Mouse (Mus musculus) MEL (cell line): ENCODE data around the gene Smndc1. TPM values are rescaled to one million over a fixed set of nuclear protein-coding genes. Genes with fewer than 3 reads are reported as not detected.

Source experiments
- DNase-seq: peaks from one replicate; pipeline ENCODE4 v3.0.0; 2011; ENCODE audit warnings: low read depth, low spot score
- H3K27ac ChIP-seq: 2 replicates; pipeline ENCODE4 v1.5.1; 2012; ENCODE audit warnings: low read depth, mild to moderate bottlenecking, control low read depth, low read length, moderate library complexity; ENCODE audit not compliant: control insufficient read depth
- H3K27me3 ChIP-seq, 2 experiments: fragments of 150-350 bp in 1 of 2; sonication (generic) in 1 of 2; 2 replicates each; pipeline ENCODE4 v1.6.1; 2012; ENCODE audit warnings: low read length in 2 of 2, mild to moderate bottlenecking in 2 of 2, improper control_type of control experiment in 1 of 2, moderate library complexity in 1 of 2; ENCODE audit not compliant: insufficient read depth in 2 of 2, control insufficient read depth in 1 of 2
- H3K36me3 ChIP-seq, 2 experiments: 2 replicates each; pipeline ENCODE4 v1.6.1; 2012 to 2014; ENCODE audit warnings: low read length in 2 of 2, improper control_type of control experiment in 1 of 2, inconsistent platforms in 1 of 2, mild to moderate bottlenecking in 1 of 2; ENCODE audit not compliant: insufficient read depth in 2 of 2, control insufficient read depth in 1 of 2
- H3K4me1 ChIP-seq, 2 experiments: fragments of 150-350 bp in 1 of 2; sonication (generic) in 1 of 2; 2 replicates each; pipeline ENCODE4 v1.6.1; 2012; ENCODE audit warnings: low read length in 2 of 2, improper control_type of control experiment in 1 of 2, mild to moderate bottlenecking in 1 of 2; ENCODE audit not compliant: insufficient read depth in 2 of 2, control insufficient read depth in 1 of 2
- H3K4me3 ChIP-seq, 2 experiments: fragments of 150-350 bp in 1 of 2; sonication (generic) in 1 of 2; 2 replicates each; pipeline ENCODE4 v1.5.1; 2012; ENCODE audit warnings: low read depth in 2 of 2, low read length in 2 of 2, mild to moderate bottlenecking in 2 of 2, moderate library complexity in 2 of 2, control low read depth in 1 of 2, improper control_type of control experiment in 1 of 2; ENCODE audit not compliant: control insufficient read depth in 1 of 2, insufficient read depth in 1 of 2
- H3K79me2 ChIP-seq: 2 replicates; pipeline ENCODE4 v1.6.1; 2012; ENCODE audit warnings: mild to moderate bottlenecking, low read length, moderate library complexity; ENCODE audit not compliant: control insufficient read depth, poor library complexity, insufficient read depth
- H3K9ac ChIP-seq: 2 replicates; pipeline ENCODE4 v1.6.1; 2012; ENCODE audit warnings: low read depth, mild to moderate bottlenecking, control low read depth, low read length, moderate library complexity; ENCODE audit not compliant: control insufficient read depth, poor library complexity, severe bottlenecking
- H3K9me3 ChIP-seq: fragments of 150-350 bp; sonication (generic); replicated peaks from 2 replicates; pipeline ENCODE4 v1.6.1; 2012; ENCODE audit warnings: mild to moderate bottlenecking, low read length, improper control_type of control experiment, moderate library complexity; ENCODE audit not compliant: insufficient read depth
- BHLHE40 ChIP-seq: IDR thresholded peaks from 2 replicates; pipeline ENCODE4 v1.6.1; 2012; ENCODE audit warnings: low read depth, mild to moderate bottlenecking, inconsistent platforms, low read length, improper control_type of control experiment, borderline replicate concordance
- CHD1 ChIP-seq: IDR thresholded peaks from 2 replicates; pipeline ENCODE4 v1.6.1; 2012; ENCODE audit warnings: low read depth, mild to moderate bottlenecking, inconsistent platforms, low read length, improper control_type of control experiment
- CHD2 ChIP-seq: IDR thresholded peaks from 2 replicates; pipeline ENCODE4 v1.6.1; 2011; ENCODE audit warnings: low read length, improper control_type of control experiment
- CTCF ChIP-seq, 3 experiments: IDR thresholded peaks in 2 of 3; conservative IDR thresholded peaks in 1 of 3; 2 replicates each; pipeline ENCODE4 v1.5.1; 2011 to 2012; ENCODE audit warnings: low read length in 3 of 3, low read depth in 2 of 3, mild to moderate bottlenecking in 2 of 3, improper control_type of control experiment in 1 of 3, inconsistent platforms in 1 of 3, mixed read lengths in 1 of 3, moderate library complexity in 1 of 3; ENCODE audit not compliant: control insufficient read depth in 1 of 3, insufficient read depth in 1 of 3, poor library complexity in 1 of 3, severe bottlenecking in 1 of 3
- EP300 ChIP-seq, 2 experiments: IDR thresholded peaks; 2 replicates each; pipeline ENCODE4 v1.6.1; 2011; ENCODE audit warnings: improper control_type of control experiment in 2 of 2, low read length in 2 of 2, low read depth in 1 of 2, mild to moderate bottlenecking in 1 of 2
- ETS1 ChIP-seq: IDR thresholded peaks from 2 replicates; pipeline ENCODE4 v1.6.1; 2012; ENCODE audit warnings: low read depth, mild to moderate bottlenecking, inconsistent platforms, low read length, improper control_type of control experiment, moderate library complexity
- GATA1 ChIP-seq: IDR thresholded peaks from 2 replicates; pipeline ENCODE4 v1.6.1; 2011; ENCODE audit warnings: low read depth, low read length, improper control_type of control experiment
- HCFC1 ChIP-seq: IDR thresholded peaks from 2 replicates; pipeline ENCODE4 v1.6.1; 2012; ENCODE audit warnings: low read depth, mild to moderate bottlenecking, inconsistent platforms, low read length, improper control_type of control experiment, moderate library complexity
- JUND ChIP-seq: IDR thresholded peaks from 2 replicates; pipeline ENCODE4 v1.6.1; 2011; ENCODE audit warnings: low read depth, mild to moderate bottlenecking, improper control_type of control experiment, low read length
- KAT2A ChIP-seq: conservative IDR thresholded peaks from 2 replicates; pipeline ENCODE4 v1.6.1; 2012; ENCODE audit warnings: low read depth, low read length, improper control_type of control experiment, inconsistent platforms
- MAFK ChIP-seq: IDR thresholded peaks from 2 replicates; pipeline ENCODE4 v1.6.1; 2011; ENCODE audit warnings: low read depth, mild to moderate bottlenecking, low read length, improper control_type of control experiment, borderline replicate concordance
- MAZ ChIP-seq: IDR thresholded peaks from 2 replicates; pipeline ENCODE4 v1.6.1; 2012; ENCODE audit warnings: low read depth, mild to moderate bottlenecking, inconsistent platforms, low read length, improper control_type of control experiment
- MEF2A ChIP-seq: IDR thresholded peaks from 2 replicates; pipeline ENCODE4 v1.6.1; 2014; ENCODE audit warnings: low read depth, mild to moderate bottlenecking, inconsistent platforms, low read length, improper control_type of control experiment; ENCODE audit not compliant: poor library complexity, insufficient replicate concordance, severe bottlenecking; ENCODE audit errors: extremely low read depth
- MYB ChIP-seq: IDR thresholded peaks from 2 replicates; pipeline ENCODE4 v1.6.1; 2011; ENCODE audit warnings: mild to moderate bottlenecking, low read depth, low read length, improper control_type of control experiment
- MYC ChIP-seq: IDR thresholded peaks from 2 replicates; pipeline ENCODE4 v1.6.1; 2011; ENCODE audit warnings: low read depth, mild to moderate bottlenecking, low read length, improper control_type of control experiment, moderate library complexity
- NELFE ChIP-seq: IDR thresholded peaks from 2 replicates; pipeline ENCODE4 v1.6.1; 2011; ENCODE audit warnings: low read depth, low read length, improper control_type of control experiment
- POLR2A ChIP-seq, 2 experiments: IDR thresholded peaks; 2 replicates each; pipeline ENCODE4 v1.6.1; 2011 to 2012; ENCODE audit warnings: low read length in 2 of 2, mild to moderate bottlenecking in 2 of 2, control low read depth in 1 of 2, improper control_type of control experiment in 1 of 2, low read depth in 1 of 2, moderate library complexity in 1 of 2; ENCODE audit not compliant: control insufficient read depth in 1 of 2, insufficient read depth in 1 of 2, poor library complexity in 1 of 2
- POLR2AphosphoS2 ChIP-seq: IDR thresholded peaks from 2 replicates; pipeline ENCODE4 v1.6.1; 2011; ENCODE audit warnings: low read length, improper control_type of control experiment
- POLR2AphosphoS5 ChIP-seq: IDR thresholded peaks from 2 replicates; pipeline ENCODE4 v1.6.1; 2012; ENCODE audit warnings: low read depth, borderline replicate concordance, mild to moderate bottlenecking, inconsistent platforms, low read length, moderate library complexity, mixed read lengths
- RAD21 ChIP-seq: IDR thresholded peaks from 2 replicates; pipeline ENCODE4 v1.6.1; 2011; ENCODE audit warnings: mild to moderate bottlenecking, low read depth, low read length, improper control_type of control experiment
- RCOR1 ChIP-seq: IDR thresholded peaks from 2 replicates; pipeline ENCODE4 v1.6.1; 2012; ENCODE audit warnings: low read depth, mild to moderate bottlenecking, inconsistent platforms, low read length, improper control_type of control experiment
- SIN3A ChIP-seq: IDR thresholded peaks from 2 replicates; pipeline ENCODE4 v1.6.1; 2012; ENCODE audit warnings: low read length, improper control_type of control experiment, inconsistent platforms
- SMC3 ChIP-seq: IDR thresholded peaks from 2 replicates; pipeline ENCODE4 v1.6.1; 2011; ENCODE audit warnings: low read depth, low read length, improper control_type of control experiment
- TAL1 ChIP-seq: IDR thresholded peaks from 2 replicates; pipeline ENCODE4 v1.6.1; 2012; ENCODE audit warnings: mild to moderate bottlenecking, inconsistent platforms, low read length, moderate library complexity, mixed read lengths
- TBP ChIP-seq: IDR thresholded peaks from 2 replicates; pipeline ENCODE4 v1.8.0; 2011; ENCODE audit warnings: low read depth, low read length, improper control_type of control experiment
- TCF12 ChIP-seq: IDR thresholded peaks from 2 replicates; pipeline ENCODE4 v1.6.1; 2014; ENCODE audit warnings: low read depth, mild to moderate bottlenecking, inconsistent platforms, low read length, improper control_type of control experiment, moderate library complexity
- USF1 ChIP-seq: IDR thresholded peaks from 2 replicates; pipeline ENCODE4 v1.6.1; 2014; ENCODE audit warnings: low read depth, mild to moderate bottlenecking, inconsistent platforms, low read length, improper control_type of control experiment, moderate library complexity
- ZC3H11A ChIP-seq: IDR thresholded peaks from 2 replicates; pipeline ENCODE4 v1.6.1; 2012; ENCODE audit warnings: low read depth, mild to moderate bottlenecking, inconsistent platforms, low read length, improper control_type of control experiment
- ZKSCAN1 ChIP-seq: IDR thresholded peaks from 2 replicates; pipeline ENCODE4 v1.6.1; 2012; ENCODE audit warnings: low read depth, mild to moderate bottlenecking, inconsistent platforms, low read length, improper control_type of control experiment, moderate library complexity
- ZNF384 ChIP-seq: IDR thresholded peaks from 2 replicates; pipeline ENCODE4 v1.6.1; 2012; ENCODE audit warnings: low read depth, mild to moderate bottlenecking, inconsistent platforms, low read length, improper control_type of control experiment
- polyA plus RNA-seq, 2 experiments: library from polyadenylated mRNA; stranded (reverse) in 1 of 2; unstranded in 1 of 2; fragments of >175 nt in 1 of 2; fragments of >200 nt in 1 of 2; gene quantifications; 2 replicates each; pipeline versions ENCODE4 v1.2.1 to v1.2.4; 2012; ENCODE audit warnings: low replicate concordance in 2 of 2, low read depth in 1 of 2; ENCODE audit not compliant: insufficient read length in 2 of 2, insufficient read depth in 1 of 2, missing spikeins in 1 of 2
- total RNA-seq: library from RNA; depleted of rRNA; stranded (reverse); fragments of 300-350 nt; gene quantifications from 2 replicates; pipeline ENCODE4 v1.2.3, GENCODE M21; 2012

Gene Smndc1
- total and polyA plus RNA-seq, 3 experiments, result 27.5 to 166 (median 114) TPM

DNA sequence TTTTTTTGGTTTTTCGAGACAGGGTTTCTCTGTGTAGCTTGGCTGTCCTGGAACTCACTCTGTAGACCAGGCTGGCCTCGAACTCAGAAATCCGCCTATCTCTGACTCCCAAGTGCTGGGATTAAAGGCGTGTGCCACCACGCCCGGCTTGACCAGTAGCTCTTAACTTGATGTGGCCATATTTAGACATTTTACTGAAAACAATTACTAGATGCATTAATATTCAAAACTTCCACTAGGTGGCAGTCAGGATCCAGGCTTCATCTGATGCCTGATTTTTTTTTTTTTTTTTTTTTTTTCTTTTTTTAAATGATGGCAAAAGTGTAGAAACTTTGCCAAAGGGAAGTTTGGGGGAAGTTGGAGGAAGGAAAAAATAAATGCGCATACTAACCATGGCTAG, 4.2 kb upstream of the Smndc1 start:
- H3K4me1 ChIP-seq, result peaks cover 2 to 19% of the 10 kb centered on the region in 2 experiments; a peak in 3 of 4 replicates
- no peaks in the 10 kb centered on the region for H3K9me3 ChIP-seq
- H3K4me3 ChIP-seq, result no peak overlapping the region
- peak; percentile 88; the same call in 1 of the 2 replicates for TF ChIP-seq ZKSCAN1
- TF ChIP-seq JUND, result no peak
- TF ChIP-seq CHD1, result no peak
- TF ChIP-seq ETS1, result peak; percentile 34; the same call in 1 of the 2 replicates
- peak; percentile 39; the same call in 1 of the 2 replicates for TF ChIP-seq RCOR1
- no peak for TF ChIP-seq USF1
- TF ChIP-seq MEF2A, result no peak
- no peak for TF ChIP-seq MYB
- peak; percentile 100 for TF ChIP-seq ZNF384
- peak; percentile 65 for TF ChIP-seq HCFC1
- no peak for TF ChIP-seq POLR2A (IDR thresholded peaks at IDR 0.05; ENCODE audit: control insufficient read depth in 1 of 2, insufficient read depth in 1 of 2, low read depth in 1 of 2, low read length in 2 of 2, poor library complexity in 1 of 2)
- TF ChIP-seq SMC3, result peak; percentile 91
- no peak; the same call in none of the 2 replicates for TF ChIP-seq RAD21
- peak; percentile 95 for TF ChIP-seq TBP
- TF ChIP-seq MAFK, result no peak
- no peak for TF ChIP-seq BHLHE40
- TF ChIP-seq TAL1, result no peak
- peak; percentile 81 for TF ChIP-seq SIN3A
- TF ChIP-seq EP300 (IDR thresholded peaks at IDR 0.05; ENCODE audit: low read depth in 1 of 2, low read length in 2 of 2), result no peak
- 0 out of 2 replicates have a peak, but pooled peaks have one; percentile 58 for TF ChIP-seq MYC
- TF ChIP-seq ZC3H11A, result peak; percentile 95
- no peak for TF ChIP-seq NELFE
- TF ChIP-seq GATA1, result no peak
- no peak for TF ChIP-seq CHD2
- no peak for TF ChIP-seq KAT2A
- peak in 2 of 3 experiments; percentile 63 to 87; a peak in 4 of 6 replicates for TF ChIP-seq CTCF (IDR thresholded peaks at IDR 0.05 in 2 of 3, conservative IDR thresholded peaks at IDR 0.05 in 1 of 3; ENCODE audit: control insufficient read depth in 1 of 3, insufficient read depth in 1 of 3, low read depth in 2 of 3, low read length in 3 of 3, poor library complexity in 1 of 3, severe bottlenecking in 1 of 3)
- no peak for TF ChIP-seq POLR2AphosphoS5
- no peak for TF ChIP-seq TCF12
- TF ChIP-seq MAZ, result 0 out of 2 replicates have a peak, but pooled peaks have one; percentile 9
- TF ChIP-seq POLR2AphosphoS2, result no peak
- TF ChIP-seq, all 39 proteins: peak for 12
- peak; percentile 86 for DNase-seq
- H3K9ac ChIP-seq, result 0 out of 2 replicates have a peak overlapping the region, but pooled peaks have one; percentile 19
- no peak overlapping the region for H3K27ac ChIP-seq
- no peaks in the 10 kb centered on the region for H3K27me3 ChIP-seq
- H3K79me2 ChIP-seq, result peaks cover 17% of the 10 kb centered on the region
- peaks cover 0 to 13% of the 10 kb centered on the region in 2 experiments; a peak in 2 of 4 replicates for H3K36me3 ChIP-seq
